Mouse (Mus musculus): ENCODE data around the gene Fstl5.

Fstl5 gene

DNA sequence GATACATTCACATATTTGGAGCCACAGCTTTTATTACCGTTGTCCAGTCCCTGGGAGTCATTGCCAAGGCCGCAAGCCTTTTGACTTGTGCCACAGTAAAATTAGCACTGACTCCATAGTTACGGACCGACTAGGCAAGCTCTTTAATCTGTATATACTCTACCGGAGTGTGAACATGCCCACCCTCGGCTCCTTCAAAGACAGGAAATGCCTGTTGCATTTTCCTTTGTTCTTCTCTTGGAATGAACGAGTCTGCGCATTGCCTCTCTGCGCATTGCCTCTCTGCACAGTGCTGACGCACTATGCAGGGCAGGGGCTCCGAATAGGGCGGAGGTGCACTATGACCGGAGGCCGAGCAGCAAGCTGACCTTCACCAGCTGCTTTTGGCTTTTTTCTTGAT lies 434.7 kb downstream of the Fstl5 start:
- DNase-seq (ENCODE audit: low spot score), result no peak

DNA sequence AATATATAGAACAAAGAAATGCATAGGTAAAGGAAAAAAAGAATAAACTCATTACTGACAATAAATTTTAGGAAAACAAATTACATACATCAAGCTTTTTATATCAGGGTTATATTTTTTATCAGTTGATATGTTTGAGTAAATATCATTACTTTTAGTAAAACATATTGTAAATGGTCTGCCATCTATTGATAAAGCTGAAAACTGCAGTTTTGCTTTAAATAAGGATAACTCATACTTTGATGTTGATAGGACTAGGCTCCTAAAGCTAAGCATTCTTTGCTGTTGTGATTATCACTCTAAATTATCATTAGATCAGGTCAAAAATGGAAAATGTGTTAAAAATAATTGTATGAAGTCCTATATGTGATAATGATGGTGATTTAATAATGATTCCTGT lies 493.3 kb downstream of the Fstl5 start:
- no peak for DNase-seq (ENCODE audit: low spot score)

DNA sequence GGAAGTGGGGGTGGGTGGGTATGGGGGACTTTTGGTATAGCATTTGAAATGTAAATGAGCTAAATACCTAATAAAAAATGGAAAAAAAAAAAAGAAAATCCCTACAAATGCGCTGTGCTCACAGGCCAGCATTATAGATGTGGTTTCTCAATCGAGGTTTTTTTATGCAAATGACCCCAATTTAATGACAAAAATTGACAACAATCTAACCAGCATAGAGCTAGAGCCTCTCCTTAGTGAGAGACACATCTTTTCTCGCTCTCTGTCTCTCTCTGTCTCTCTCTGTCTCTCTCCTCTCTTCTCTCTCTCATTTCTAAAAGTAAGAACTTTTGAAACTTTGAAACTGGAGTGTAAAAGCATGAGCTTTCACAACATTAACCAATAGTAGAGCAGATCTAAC lies 498.4 kb downstream of the Fstl5 start:
- DNase-seq (ENCODE audit: low spot score), result no peak

DNA sequence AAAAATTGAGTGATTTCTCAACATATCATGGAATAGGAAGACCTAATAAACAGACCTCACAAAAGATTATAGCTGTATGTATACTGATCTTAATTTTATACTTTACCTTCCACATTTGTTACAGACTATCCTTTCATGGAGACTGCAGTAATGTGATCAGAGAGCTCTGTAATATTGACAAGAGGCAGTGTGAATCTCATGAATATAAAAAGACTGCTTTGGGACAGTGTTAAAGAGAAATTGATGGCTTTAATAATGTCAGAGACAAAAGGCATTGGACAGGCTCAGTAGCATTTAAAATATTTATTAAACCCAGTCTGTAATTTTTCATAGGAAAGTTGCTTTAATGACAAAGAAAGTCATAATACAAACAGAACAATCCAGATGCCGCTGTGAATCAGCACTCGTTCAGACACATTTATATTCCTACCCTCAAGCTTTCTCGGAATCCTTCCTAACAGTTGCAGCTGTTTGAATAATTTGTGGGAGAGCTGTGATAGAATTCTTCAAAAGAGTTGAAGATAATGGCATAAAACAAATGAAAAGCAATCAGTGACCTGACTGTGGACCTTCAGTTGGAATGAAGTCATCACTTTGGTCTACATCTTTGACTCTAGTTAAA lies 499.0 kb downstream of the Fstl5 start:
- no peak for DNase-seq (ENCODE audit: low spot score)

DNA sequence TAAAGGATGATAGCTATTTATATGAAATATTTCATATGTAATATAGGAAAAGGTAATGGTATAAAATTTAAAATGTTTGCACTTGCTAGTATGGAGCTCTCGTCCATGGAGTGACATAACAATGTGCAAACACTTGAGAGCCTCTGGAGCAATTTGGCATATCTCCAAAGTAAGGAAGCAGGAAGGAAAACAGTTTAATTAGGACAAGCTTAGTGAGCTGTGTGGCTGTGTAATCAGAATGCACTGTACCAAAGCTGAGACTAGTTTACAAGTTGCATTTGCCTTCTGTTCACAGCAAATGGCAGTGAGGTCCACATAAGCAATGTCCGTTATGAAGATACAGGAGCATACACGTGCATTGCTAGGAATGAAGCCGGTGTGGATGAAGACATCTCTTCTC lies 519.1 kb downstream of the Fstl5 start:
- DNase-seq (ENCODE audit: low spot score), result no peak

DNA sequence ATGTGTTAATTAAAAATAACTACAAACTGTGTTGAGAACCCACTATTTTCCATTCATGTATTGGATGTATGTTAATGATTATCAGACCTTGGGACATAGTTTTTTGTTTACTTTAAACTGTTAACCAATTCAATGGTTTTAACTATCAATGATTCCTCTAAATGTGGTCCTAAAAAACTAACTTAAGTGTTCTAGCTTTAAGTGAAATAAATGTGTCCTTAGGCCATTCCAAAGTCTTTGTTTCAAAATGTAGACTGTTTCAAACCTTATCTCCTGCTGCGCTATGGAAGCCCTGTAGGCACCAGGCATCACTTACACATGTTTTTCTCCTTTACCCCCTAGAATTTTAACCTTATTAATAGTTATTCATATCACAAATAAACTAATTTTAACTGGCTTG lies 546.0 kb downstream of the Fstl5 start:
- no peak for DNase-seq (ENCODE audit: low spot score)

DNA sequence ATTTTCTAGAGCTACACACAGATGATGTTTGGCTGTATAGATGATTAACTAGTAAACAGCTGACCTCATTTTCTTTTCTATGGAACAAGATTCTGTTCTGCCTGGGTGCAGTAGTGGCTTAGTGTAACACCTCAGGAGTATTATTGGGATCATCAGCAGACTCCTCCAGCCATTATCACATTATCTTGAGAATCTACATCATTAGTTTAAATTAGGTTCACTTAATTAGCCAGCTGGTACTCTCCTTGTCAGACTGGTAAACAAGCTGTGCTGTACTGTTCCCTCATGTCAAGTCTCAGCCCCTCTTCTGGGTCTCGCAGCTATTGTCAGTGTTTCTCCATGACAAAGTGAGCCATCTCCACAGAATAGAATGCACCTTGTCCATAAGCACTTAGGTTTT lies 580.2 kb downstream of the Fstl5 start:
- DNase-seq (ENCODE audit: low spot score), result no peak

DNA sequence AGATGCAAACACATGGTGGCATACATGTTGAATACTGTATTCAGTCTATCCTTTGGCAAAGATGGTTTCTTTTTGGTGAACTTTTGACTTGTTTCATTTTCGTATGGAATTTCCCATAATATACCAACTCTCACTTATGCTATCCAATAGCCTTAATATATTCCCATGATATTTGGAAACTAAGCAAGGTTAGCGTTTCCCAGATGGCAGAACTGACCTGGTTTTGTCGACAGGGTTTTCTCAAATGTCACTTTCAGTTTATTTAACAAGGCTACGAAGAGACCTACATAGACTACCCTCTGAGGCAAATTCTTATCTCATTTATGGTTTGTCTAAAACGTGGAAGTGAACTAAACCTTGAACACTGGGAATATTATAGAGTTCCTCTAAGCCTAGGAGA lies 596.8 kb downstream of the Fstl5 start:
- DNase-seq (ENCODE audit: low spot score), result no peak

DNA sequence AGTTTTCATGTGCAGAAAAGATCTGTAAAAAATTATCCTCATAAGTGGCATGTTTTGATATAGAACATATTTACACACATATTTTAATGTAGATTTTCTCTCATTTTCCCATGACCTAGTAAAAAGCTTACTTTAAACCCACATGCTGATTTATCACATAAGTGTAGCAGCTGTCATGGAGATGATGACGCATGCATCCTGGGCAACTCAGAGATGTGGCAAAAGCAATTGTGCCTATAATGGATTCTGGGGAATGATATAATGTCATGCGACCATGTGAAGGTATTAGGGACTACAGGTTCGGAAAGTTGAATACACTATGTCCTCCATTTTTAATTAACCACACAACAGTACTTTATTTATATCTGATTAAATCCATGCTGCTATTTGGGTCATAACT lies 601.9 kb downstream of the Fstl5 start:
- DNase-seq (ENCODE audit: low spot score), result no peak

DNA sequence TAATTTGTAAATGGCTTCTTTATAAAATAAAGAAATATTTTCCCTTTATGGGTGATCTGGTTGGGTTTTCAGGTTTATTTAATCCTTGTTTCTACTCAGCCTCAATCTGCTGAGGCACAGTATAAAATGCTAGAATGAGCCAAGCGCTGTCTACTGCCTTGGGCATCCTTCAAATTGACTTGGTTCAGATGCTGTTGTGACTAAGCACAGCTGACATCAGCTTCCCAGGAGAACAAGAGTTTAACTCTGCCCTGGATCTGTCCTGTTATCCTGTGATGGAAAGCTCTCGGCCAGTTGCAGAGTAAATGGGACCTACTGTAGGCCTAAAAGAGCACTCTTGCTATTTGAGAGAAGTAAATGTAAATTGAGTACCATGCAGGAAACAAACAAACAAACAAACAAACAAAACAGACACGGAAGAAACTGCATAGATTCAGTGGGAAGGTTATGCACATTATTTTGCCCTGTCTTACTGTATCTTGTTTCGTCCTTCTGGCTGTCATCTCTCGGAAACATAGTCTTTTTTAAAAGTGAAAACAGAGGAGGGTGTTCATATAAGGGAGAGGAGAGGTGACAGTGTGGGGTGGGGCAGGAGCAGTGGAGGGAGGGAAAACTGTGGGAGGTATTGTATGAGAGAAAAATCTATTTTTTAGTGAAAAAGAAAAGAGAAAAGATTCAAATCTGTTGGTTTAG lies 605.9 kb downstream of the Fstl5 start:
- no peak for DNase-seq (ENCODE audit: low spot score)

DNA sequence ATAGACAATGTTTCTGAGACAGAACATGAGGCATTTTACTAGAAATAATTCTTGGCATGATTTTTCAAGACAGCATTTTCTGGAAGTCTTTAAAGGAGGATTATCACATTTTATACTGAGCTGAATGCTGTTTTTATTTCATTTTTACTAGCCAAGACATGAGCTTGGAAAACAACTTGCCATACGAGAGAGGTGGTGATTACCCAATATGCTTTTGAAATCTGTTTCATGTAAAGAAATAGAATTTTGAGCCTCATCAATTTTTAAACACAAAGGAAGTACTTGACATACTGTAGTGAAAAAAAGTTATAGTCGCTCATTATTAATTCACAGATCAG lies 606.4 kb downstream of the Fstl5 start:
- no peak for DNase-seq (ENCODE audit: low spot score)

DNA sequence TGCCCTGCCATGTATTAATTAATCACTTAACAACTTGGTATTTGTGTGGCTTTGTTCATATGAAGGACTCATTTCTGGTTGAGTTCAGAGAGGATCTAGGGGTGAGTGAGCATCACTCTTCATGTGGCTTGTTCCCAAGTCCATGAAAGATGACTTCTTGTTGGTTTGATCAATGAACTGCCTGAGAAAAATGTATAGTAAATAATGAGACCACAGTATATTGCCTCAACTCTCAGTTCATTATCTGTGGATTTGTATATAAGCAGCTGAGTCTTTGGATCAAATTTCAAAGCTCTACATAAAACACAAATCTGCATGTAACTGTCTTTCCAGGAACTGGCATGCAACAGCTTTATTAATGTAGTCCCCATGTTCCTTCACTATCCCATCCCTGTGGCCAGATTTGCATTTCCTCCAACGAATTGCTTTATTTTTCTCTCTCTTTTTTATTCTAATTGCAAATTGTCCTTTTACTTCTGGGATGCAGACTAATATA lies 623.1 kb downstream of the Fstl5 start:
- DNase-seq (ENCODE audit: low spot score), result no peak

DNA sequence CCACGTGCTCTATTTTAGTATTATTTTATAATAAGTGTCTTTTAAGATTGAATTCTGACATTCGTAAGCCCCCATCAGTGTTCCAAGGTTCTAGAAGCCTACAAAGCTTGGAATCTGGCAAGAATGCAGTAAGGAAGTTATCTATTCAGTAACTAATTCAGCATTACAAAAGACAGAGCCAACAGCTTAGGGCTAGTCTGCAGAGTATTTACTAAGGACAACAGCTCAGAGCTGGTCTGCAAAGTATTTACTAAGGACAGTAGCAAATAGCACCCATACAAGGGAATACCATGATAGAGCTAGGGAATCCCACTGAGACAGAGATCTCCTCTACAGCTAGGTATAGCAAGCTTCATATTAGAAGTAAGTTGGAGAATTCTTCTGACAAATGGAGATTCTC lies 665.2 kb downstream of the Fstl5 start:
- DNase-seq (ENCODE audit: low spot score), result no peak
